Mouse (Mus musculus): ENCODE results near the gene Atcay.

DNA sequence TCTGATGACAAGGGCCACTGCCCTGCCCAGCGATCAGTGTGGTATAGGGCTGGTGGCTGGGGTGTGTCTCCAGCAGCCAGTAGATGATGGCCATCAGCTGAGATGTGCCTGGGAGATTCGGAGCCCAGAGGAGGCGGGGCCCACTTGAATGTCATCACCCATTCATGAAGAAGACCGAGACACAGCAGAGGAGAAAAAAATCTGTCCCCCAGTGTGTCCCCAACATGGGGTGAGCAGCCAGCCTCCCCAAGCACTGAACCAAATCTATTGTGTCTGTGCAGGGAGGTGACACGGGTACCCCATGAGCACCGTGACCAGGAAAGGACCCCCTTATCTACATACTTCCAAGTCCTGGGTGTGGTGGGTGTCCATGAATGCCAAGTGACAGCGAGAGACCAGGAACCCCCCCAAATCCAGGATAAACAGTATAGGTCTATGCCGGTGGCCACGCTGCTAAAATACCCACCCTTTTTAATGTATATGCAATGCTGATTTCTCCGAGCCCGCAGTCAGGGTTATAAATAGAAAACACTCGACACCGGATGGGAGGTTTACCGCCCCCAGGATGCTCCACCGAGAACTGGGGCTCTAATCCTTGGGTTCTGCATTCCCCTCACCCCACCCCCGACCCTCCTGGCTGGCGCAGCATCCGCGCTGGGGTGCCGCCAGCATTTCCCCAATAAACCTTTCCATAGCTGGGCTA is 747 bp downstream of the Atcay start:
- TF ChIP-seq CTCF (IDR thresholded peaks at IDR 0.05; ENCODE audit: extremely low read depth, insufficient read depth, low read length) (no peak), POLR2A (IDR thresholded peaks at IDR 0.05; ENCODE audit: extremely low read depth, insufficient read depth, low read length) (0 out of 2 replicates have a peak, but pooled peaks have one; percentile 27)
